Mouse (Mus musculus) splenic B cell, adult 2 months (primary cell): Measurements from ENCODE around the gene Frs2.

Source experiments
- DNase-seq: peaks from one replicate; pipeline ENCODE4 v3.0.0-alpha.2; 2011; ENCODE audit warnings: low read depth, low spot score
- H3K27me3 ChIP-seq: 2 replicates; pipeline ENCODE4 v1.6.1; 2012; ENCODE audit warnings: mild to moderate bottlenecking, low read length, moderate library complexity, mixed read lengths; ENCODE audit not compliant: control insufficient read depth, poor library complexity, insufficient read depth, severe bottlenecking
- H3K36me3 ChIP-seq: 2 replicates; pipeline ENCODE4 v1.6.1; 2012; ENCODE audit warnings: mild to moderate bottlenecking, low read length, moderate library complexity, mixed read lengths; ENCODE audit not compliant: control insufficient read depth, poor library complexity, insufficient read depth, severe bottlenecking

Frs2 gene

DNA sequence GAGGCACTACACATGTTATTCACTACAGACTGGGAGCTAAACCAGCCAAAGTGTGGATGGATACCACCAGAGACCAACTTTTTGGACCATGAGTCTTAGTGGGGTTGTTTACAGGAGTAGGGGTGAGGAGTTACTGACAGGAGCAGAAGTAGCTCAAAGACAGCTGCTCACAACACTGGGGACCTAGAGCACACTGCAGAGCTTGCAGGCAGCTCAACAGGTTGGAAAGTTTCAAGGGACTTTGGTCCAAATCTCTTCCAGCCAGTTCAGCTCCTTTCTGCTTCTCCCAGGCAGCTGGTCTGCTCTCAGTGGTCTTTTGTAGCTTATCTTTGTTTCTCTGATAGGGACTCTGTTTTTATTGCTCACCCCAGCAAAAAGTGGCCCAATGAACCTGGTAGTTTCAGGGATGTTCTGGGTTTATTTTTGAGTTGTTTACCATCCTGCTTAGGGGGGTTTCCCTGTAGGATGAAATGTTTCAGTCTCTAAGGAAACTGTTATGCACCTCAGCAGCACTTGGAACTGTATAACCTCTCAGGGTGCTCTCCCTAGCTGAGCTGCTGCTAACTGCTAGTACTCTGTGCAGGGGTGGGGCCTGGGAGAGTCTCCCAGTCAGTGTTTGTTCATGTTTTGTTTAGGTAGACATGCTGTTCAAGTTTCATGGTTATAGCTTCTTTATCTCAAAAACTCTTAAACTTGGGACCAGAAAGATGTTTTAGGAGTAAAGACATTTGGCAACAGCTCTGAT is 44.3 kb downstream of the Frs2 start:
- Histone ChIP-seq H3K27me3 (no peaks in the 10 kb centered on the region), H3K36me3 (no peaks in the 10 kb centered on the region)
- DNase-seq: peak; percentile 15

DNA sequence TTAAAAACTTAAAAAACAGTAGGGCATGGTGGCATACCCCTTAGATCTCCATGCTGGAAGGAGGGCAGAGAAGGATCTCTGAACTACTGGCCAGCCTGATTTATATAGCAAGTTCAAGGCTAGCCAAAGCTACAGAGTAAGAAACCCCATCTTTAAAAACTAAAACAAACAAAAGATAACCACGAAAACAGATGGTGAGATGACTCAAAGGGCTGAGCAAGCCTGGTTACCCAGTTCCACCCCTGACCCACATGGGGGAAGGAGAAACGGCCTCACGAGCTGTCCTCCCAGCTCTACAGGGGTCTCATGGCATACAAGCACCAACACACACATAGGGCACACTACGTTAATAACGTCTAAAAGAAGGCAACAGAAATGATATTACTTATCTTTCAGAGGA is 48.2 kb downstream of the Frs2 start:
- no peaks in the 10 kb centered on the region for H3K27me3 ChIP-seq
- H3K36me3 ChIP-seq: no peaks in the 10 kb centered on the region
- no peak for DNase-seq

DNA sequence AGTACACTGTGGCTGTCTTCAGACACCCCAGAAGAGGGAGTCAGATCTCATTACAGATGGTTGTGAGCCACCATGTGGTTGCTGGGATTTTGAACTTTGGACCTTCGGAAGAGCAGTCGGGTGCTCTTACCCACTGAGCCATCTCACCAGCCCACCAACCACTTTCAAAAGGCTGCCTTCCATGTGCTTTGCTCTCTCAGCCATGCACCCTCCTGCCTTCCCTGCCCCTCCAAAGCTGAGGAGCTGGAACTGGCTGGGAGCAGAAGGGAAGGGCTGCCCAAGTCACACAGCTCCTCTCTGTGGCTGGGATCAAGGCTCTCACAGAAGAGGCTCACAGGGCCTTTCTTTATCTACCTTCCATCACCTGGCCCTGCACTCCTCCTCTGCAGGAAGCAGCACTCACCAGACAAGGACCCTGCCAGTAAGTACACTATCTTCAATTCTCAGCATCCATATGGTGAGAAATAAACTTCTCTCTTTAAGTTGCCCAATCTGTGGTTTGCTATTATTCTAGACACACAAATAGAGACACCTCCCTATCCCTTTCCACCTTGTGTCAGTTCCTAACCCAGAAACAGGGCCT is 51.1 kb downstream of the Frs2 start:
- no peak for DNase-seq
- Histone ChIP-seq H3K36me3 (peaks cover 2% of the 10 kb centered on the region; the same call in 1 of the 2 replicates), H3K27me3 (no peaks in the 10 kb centered on the region)

DNA sequence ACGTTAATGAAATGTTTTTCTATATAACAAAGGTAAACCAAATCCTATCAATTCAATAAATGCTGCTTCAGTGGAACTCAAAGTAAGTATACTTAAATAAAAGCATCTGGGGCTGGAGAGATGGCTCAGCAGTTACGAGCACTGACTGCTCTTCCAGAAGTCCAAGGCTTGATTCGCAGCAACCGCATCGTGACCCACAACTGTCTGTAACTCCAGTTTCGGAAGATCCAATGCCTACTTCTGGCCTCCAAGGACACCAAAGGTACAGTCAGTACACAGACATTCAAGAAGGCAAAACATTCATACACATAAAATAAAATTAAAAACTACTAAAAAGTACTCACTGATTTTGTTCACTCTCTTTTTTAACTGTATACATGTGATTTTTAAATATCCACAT is 52.2 kb downstream of the Frs2 start:
- DNase-seq: no peak
- Histone ChIP-seq H3K36me3 (peaks cover 2% of the 10 kb centered on the region; the same call in 1 of the 2 replicates), H3K27me3 (no peaks in the 10 kb centered on the region)

DNA sequence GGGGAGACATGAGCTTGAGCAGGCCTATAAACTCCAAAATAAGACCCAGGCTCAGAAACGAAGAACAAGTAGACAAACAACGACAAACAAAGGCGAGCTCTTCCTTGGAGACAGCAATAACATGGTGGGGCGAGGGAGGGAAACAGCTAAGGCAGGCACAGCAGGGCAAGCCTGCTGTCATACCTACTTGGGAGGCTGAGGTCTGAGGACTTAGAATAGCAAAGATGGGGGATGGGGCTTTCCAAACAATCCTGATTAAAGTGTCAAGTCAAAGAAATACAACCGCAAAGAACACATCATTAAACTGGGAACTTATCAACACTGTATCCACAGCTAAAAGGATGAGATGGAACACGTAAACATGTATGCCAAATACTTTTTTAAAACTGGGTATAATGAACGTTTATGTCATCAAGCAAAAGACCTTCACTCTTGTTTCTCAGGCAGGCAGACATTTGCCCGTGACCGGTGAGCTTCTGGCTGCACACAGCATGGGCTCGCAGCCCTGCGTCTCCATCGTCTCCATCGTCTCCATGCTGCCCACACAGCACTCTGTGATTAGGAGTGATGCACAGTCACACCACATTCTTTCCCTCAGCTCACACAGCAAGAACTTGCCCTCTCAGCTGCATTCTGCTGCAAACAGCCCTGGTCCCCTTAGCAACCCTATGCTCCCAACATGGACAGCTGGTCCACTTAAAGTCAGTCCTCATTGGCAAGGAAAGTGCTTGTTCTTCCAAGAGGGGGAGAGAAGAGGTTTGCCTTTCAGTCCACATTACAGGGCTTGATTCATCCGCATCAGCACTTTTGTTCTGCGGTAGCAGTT is 53.6 kb downstream of the Frs2 start:
- Histone ChIP-seq H3K27me3 (no peaks in the 10 kb centered on the region), H3K36me3 (peaks cover 2% of the 10 kb centered on the region; the same call in 1 of the 2 replicates)
- no peak for DNase-seq

DNA sequence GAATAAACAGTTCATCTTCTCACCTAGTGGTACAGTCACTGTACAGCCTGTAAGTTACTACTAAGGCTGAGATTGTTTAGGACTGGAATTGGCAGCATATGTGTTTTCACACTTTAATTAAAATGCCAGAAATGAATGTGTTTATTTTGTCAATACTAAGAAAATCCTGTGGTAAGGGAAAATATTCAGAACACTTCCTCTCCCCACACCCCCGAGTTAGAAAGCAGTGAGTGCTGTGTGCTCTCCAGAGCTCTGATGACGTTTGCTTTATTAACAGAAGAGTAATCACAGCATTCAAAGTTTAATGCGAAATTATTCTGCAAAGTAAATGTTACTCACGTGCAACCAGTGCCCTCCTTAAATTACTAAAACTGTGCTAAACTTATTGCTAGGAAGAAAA is 58.7 kb downstream of the Frs2 start:
- H3K27me3 ChIP-seq: no peaks in the 10 kb centered on the region
- peaks cover 2% of the 10 kb centered on the region; the same call in 1 of the 2 replicates for H3K36me3 ChIP-seq
- DNase-seq: no peak

DNA sequence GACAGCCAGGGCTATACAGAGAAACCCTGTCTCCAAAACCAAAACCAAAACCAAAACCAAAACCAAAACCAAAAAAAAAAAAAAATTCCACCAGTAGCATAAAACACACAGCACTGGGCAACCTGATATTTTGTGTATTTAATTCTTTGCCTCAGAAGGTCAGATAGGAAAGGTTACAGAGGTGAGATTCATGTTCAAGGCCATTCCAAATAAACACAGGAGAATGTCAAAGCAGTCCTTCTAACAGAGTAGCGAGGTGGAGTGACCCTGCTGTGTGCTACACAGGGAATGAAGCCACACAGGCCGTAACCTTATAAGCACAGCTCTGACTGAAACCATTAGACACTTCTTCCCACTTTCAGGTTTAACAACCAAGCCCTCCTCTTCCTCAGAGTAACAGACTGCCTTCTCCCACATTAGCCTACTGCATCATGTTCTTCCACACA is 66.4 kb downstream of the Frs2 start:
- H3K36me3 ChIP-seq: peaks cover 5% of the 10 kb centered on the region; the same call in 1 of the 2 replicates
- no peaks in the 10 kb centered on the region for H3K27me3 ChIP-seq
- no peak for DNase-seq

DNA sequence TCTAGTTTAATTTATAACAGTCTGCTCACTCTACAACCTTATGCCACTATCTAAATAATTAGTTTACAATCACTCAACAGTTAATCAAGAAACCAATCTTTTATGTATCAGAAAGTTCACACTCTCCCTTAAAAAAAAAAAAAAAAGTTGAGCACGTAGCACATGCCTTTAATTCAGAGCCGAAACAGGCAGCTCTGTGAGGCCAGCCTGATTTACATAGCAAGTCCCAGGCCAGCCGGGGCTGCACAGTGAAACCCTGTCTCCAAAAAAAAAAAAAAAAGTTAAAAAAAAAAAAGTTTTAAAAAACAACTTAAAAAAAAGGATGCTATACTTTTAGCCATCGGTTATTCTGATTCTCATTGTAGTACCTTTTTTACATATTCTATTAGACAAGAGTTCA is 67.0 kb downstream of the Frs2 start:
- Histone ChIP-seq H3K36me3 (peaks cover 7% of the 10 kb centered on the region; the same call in 1 of the 2 replicates), H3K27me3 (no peaks in the 10 kb centered on the region)
- DNase-seq: no peak

DNA sequence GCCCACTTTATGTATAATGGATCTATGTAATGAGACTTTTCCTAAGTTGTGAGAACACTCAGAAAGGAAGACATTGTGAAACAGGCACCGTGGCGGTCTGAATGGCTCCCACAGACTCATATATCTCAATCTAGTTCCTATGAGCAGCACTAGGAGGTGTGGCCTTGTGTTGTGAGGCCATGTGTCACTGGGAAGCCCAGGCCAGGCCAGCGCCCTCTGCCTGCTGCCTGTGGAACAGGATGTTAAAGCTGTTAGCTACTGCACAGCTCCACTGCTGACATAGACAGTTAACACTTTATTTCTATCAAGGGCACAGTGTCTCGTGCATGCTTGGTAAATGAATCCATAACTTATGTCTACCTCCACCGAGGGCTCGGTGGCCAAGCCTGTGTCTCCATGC is 70.0 kb downstream of the Frs2 start:
- DNase-seq: peak; percentile 58
- no peaks in the 10 kb centered on the region for H3K27me3 ChIP-seq
- H3K36me3 ChIP-seq: peaks cover 6% of the 10 kb centered on the region

DNA sequence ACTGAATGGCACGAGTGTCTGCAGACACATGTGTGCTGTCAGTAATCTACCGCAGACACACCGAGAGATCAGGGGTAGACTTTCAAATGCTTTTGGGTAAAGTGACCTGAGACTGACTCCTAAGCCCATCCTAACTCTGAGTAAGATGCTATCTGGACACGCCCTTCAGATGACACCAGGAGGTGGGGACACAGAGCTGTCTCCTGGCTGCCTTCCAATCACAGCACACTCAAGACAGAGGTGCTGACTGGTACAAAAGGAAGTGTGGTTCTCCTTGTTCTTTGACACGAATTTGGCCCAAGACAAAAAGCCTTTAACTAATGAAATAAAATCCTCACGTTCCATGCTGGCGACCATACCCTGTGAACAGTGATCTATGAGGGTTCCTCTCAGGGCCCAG is 75.2 kb downstream of the Frs2 start:
- DNase-seq: no peak
- no peaks in the 10 kb centered on the region for H3K27me3 ChIP-seq

DNA sequence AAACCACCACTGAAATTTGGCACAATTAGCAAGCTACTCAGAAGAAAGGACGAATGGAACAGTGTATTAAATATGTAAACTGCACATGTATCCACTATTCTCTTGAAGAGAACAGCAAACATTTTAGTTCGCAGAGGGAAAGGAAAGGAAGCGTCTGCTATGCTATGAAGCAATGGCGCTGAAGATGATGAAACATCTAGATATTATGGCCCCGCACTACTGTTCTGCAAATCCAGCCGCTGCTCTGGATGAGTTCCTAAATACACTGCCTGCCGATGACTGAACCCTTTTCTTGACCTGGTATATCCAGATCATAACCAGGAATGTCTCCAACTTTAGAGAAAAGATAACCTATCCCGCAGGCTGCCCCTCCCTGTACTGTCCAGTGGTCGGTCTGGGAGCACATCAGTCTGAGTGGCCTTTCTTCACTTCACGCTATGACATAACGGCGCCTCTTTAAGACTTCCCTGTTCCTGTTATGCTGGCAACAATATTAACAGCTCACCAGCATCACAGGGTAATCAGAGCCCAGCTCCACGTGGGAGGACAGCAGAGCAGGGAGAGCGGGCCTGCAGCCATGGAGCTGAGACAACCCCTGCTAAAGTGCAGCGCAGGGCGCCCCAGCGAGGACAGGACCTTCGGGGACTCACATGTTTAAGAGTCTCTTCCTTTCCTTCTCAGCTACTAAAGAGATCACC is 76.0 kb downstream of the Frs2 start:
- H3K27me3 ChIP-seq: no peaks in the 10 kb centered on the region
- DNase-seq: no peak
- peaks cover 6% of the 10 kb centered on the region; the same call in 1 of the 2 replicates for H3K36me3 ChIP-seq

More for the DNA sequence above, 75.2 kb downstream of the Frs2 start:
- H3K36me3 ChIP-seq: peaks cover 6% of the 10 kb centered on the region; the same call in 1 of the 2 replicates

DNA sequence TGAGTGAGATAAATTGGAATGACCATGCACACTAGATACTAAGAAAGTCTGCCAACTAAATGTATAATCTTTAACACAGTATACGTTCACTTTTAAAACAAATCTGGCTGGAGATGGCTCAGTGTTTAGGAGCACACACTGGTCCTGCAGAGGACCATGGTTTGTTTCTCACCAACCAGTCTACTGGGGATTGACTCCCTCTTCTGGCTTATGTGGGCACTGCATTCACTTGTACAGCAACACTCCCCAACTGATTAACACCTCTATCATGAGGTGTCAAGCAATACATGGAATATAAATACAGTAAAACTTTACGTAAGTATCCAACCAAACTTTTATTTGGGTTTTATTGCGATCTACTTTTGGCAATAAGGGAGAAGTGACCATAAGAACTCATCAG is 79.2 kb downstream of the Frs2 start:
- no peak for DNase-seq
- Histone ChIP-seq H3K27me3 (no peaks in the 10 kb centered on the region), H3K36me3 (0 out of 2 replicates have a peak, but pooled peaks cover 1% of the 10 kb centered on the region)

DNA sequence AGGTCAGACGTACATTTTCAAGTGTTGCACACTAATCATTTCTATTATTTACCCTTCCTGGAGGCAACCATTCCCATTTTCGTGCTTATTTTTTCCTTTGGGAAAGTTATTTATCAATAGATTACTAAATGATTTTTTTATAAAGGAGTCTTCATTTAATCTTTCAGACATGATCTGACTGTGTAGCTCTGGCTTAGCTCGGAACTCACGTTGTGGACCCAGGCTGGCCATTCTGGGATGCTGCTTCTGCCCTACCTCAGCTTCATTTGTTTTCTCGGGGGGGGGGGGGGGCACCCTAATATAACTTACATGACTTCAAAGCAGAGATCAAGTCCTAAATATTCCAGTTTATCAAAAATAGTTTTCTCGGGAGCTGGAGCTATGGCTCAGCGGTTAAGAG is 84.3 kb downstream of the Frs2 start:
- no peak for DNase-seq
- Histone ChIP-seq H3K27me3 (no peaks in the 10 kb centered on the region), H3K36me3 (peaks cover 20% of the 10 kb centered on the region)

DNA sequence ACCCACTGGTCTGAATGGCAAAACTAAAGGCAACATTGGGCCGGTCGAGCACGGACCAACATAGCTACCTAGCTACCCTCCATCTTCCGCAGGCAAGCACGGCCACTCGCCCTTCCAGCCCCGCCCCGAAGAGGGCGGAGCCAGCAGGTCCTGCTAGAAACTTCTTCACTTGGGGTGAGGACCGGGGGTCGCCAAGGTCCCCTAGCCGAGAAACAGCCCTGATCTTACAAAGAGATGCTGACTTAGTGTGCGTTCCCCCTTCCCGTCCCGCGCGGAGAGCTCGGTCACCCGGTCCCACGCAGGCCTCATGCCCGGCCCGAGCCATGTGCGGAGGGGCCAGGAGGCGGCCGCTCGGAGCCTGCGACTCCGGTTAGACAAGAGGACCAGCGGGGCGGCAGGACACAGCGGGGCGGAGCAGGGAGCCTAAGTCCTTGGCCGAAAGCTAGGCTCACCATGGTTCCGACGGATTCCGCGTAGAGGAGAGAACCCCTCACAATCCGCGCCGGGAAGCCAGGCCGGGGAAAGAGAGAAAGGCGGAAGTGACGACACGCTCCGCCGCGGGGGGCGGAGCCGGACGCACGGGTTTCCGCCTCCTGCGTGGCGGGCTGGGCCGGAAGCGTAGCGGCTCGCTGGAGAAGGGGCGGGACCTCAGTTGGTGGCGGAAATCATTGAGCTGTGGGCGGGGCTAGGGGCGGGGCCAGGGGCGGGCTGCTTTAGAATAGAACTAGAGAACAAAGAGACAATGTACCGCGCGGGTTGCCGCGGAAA is 84.9 kb downstream of the Frs2 start, which contains the start of gene Cct2:
Cct2 (minus strand) TSS at position 561 of the 768 bp plus-strand sequence.
- no peaks in the 10 kb centered on the region for H3K27me3 ChIP-seq
- peak; percentile 98 for DNase-seq
- H3K36me3 ChIP-seq: peaks cover 20% of the 10 kb centered on the region
